Mouse (Mus musculus) left cerebral cortex, postnatal 4 days (tissue): ENCODE measurements around the gene Asb11. TPM values are rescaled to one million over a fixed set of nuclear protein-coding genes. Genes with fewer than 3 reads are reported as not detected.

Source experiments
- DNase-seq: peaks from one replicate; pipeline ENCODE4 v3.0.0-alpha.2; 2022
- intact Hi-C: fragments of 180-260 bp; cut with DNase I; formaldehyde crosslinking; loops from one replicate; pipeline ENCODE4 v1.15.1; 2025
- total RNA-seq, 2 experiments: library from RNA; stranded (reverse); gene quantifications; 2 replicates each; pipeline ENCODE4 v1.2.3; 2021

Asb11 gene
- under 1 TPM in 1 of 2 experiments, not detected in 1; 0.48 TPM for total RNA-seq

DNA sequence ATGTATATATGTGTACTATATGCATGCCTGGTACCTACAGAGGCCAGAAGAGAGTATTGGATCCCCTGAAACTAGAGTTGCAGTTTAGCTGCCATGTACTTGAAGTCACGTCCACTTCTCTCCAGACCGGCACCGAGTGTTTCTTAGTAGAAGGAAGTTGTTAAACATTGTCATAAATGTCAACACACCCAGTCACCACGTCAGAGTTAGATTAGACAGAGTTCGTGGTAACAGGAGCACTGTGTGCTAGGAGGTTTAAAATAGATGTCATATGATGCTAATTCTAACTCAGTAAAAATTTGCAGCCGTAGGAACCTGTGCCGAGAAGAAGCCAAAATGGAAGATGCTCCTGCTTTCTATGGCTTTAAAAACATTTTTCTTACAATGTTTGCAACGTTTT is at the start of gene Asb11:
TSS of gene Asb11 (plus strand) at position 286 of the 400 bp plus-strand sequence.
- intact Hi-C loops = no loop called here

DNA sequence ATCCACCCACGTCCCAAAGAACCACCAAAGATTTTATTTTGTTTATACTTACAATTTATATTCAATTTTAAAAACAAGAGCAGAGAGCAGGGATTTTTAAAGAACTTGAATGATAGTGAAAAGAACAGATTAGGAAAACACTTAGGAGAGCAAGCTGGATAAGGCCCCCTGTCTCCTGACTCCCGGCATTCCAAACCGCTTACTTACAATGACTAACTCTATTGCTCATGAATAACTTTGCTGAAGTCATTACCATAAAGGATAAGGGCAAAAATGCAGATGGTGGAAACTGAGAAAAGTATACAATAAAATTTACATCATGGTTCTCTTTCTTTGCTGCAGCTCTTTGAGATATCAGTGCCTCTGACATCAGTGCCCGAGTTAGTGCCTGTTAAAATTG is 42.7 kb upstream of the Asb11 start:
- DNase-seq = no peak
- intact Hi-C loops = no loop called here

More for the DNA sequence above, at the start of gene Asb11:
- no peak for DNase-seq

DNA sequence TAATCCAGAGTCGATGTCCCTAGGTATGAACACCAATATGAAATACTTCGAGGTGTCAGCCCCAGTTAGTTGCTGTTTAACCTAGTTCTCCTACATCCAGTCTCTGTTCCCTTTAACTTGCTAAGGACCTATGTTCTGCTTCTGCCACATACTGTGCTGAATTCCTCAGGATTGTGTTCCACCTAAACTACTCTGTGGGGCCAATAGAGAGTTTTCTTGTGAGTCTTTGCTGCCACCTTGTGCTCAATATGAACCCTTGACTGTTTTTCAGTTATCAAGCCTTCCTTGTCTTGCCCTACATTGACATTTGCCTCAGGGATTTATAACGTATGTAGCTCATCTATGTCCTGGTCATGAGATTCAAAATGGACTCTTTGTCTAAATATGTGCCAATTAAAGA is 38.3 kb upstream of the Asb11 start:
- intact Hi-C loops = loop anchor here (5.0 kb wide), 1 partner anchor 216 kb away; no protein-coding TSS in a partner anchor
- DNase-seq = no peak

- intact Hi-C loops = no loop called here
- DNase-seq = no peak
Observed at GRCm38 (mm10) chrX:164405080-164405649, 31.6 kb upstream of the Asb11 start.

DNA sequence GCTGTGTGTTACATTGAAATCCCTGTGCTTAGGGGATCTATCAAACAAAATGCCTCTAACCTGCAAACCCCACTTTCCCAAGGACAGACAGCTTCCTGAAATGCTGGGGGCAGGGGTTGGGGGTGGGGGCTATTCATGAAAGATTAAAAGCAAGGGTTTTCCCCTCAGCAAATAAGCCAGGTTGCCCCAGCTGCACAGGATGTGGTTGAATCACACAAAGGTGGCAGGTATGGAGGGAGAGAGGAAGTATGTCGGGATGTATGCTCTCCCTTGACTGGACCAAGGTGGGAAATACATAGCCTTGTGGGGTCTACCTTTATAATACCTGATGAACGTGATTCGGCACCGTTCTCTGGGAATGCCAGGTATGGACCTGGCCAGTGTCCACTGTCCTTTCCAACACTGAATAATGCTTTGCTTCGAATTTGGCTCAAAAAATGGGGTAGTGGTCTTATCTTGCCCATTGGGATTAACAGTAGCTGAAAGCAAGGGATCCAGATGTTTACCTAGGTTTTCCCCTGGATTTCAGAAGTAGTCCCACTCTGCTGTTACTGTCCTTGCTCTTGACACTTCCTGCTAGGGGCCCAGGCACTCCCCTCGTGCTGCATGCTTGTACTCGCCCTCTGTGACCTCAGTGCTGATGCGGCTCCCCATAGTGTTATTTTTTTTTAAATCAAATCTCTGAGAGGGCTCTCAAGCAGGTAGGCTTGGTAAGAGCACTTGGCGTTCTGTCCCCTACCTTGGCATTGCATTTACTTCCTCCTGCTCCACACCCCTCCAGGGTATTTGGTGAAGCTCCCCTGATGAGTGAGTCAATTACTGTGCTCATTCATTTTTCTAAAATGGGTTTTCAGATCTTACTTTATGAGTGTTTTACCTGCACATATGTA is 30.4 kb upstream of the Asb11 start:
- intact Hi-C loops = no loop called here
- no peak for DNase-seq

- intact Hi-C loops = no loop called here
- no peak for DNase-seq
Observed at GRCm38 (mm10) chrX:164408301-164408927, 28.4 kb upstream of the Asb11 start.

- no peak for DNase-seq
- intact Hi-C loops = no loop called here
Observed at GRCm38 (mm10) chrX:164410562-164410961, 26.2 kb upstream of the Asb11 start.

DNA sequence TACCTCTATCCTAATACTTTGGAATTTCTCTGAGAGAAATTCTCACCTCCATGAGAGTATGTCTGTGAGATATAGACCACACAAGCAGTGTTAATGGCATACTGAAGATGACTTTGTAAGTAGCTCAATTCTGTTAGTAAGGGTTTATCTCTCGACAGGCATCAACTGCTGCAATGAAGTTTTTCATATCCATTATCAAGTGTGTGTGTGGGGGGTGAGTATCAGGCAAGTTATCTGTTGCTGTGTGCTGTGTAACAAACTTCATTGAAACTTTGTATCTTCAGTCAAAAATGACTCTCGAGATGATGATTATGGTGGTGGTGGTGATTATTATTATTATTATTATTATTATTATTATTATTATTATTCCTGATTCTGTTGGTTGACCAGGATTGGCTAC is 20.0 kb upstream of the Asb11 start:
- intact Hi-C loops = no loop called here
- no peak for DNase-seq

DNA sequence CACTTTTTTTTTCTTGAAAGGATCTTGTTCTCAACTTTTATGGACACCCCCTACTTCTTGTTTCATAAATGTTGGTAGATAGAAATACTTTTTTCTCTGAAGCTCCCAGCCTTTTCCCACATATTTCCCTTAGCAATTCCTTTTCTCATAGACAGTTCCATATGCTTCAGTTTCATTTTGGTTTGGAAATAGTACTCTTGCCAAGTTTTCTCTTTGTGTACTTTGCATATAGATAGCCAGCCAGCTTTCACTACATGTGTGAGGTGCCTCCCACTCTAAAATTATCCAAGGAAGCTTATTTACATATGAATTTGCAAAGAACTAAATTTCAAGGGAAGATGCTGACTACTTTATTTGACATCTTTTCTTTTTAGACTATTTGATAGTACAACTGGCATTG is 18.8 kb upstream of the Asb11 start:
- no peak for DNase-seq
- intact Hi-C loops = no loop called here

GRCm38 (mm10) chrX:164419471-164419939 is 17.3 kb upstream of the Asb11 start, which contains the start of gene Piga:
TSS of gene Piga (plus strand) at chrX:164419787.
- intact Hi-C loops = no loop called here

GRCm38 (mm10) chrX:164419955-164420354 is 16.8 kb upstream of the Asb11 start:
- no peak for DNase-seq
- intact Hi-C loops = no loop called here

More at GRCm38 (mm10) chrX:164419471-164419939, 17.3 kb upstream of the Asb11 start, which contains the start of gene Piga:
- peak; percentile 91 for DNase-seq

DNA sequence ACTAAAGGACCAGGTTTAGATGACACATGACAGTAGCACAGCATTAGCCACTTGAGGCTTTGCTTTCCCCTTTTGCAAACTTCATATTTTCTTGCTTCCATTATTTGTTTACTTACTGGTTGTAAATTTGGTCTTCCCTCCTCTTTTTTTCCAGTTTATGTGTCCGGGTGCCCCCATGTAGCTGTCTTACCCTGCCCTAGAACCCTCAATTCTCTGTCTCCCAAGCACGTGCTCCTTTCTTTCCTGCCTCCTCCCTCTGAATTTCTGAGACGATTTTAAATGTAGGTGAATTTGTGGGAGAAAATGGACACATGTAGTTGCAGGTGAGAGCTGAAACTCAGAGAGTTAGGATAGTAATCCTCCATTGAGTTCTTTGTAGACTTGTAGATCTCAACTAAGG is 16.3 kb upstream of the Asb11 start:
- DNase-seq = no peak
- intact Hi-C loops = no loop called here

- intact Hi-C loops = no loop called here
- DNase-seq = no peak
Observed at GRCm38 (mm10) chrX:164424821-164425220, 12.0 kb upstream of the Asb11 start.

DNA sequence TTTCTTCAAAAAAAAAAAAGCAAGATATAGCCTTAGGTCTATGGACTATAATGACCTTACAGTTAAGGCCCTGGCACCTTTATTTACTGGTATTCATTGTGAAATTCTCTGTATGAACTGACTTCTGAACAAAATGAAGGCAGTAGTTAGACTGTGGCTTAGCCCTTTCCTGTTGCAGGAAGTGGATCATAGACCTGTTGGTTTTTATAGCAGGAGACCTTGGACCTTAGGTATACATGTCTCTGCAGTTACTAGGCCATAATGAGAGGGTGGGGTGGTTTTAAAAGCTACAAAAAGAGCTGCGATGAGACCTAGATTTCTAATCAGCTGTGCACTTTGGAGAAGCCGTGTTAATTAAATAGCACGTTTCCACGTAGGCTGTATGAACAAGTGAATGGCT is 9.5 kb upstream of the Asb11 start:
- intact Hi-C loops = no loop called here

GRCm38 (mm10) chrX:164428224-164428623 is 8.6 kb upstream of the Asb11 start:
- intact Hi-C loops = no loop called here
- no peak for DNase-seq

More for the DNA sequence above, 9.5 kb upstream of the Asb11 start:
- no peak for DNase-seq

- intact Hi-C loops = no loop called here
- DNase-seq = no peak
Observed at GRCm38 (mm10) chrX:164430621-164431020, 6.2 kb upstream of the Asb11 start.

GRCm38 (mm10) chrX:164431133-164431532 is 5.7 kb upstream of the Asb11 start:
- no peak for DNase-seq

GRCm38 (mm10) chrX:164431541-164431940 is 5.3 kb upstream of the Asb11 start:
- intact Hi-C loops = no loop called here
- no peak for DNase-seq

More at GRCm38 (mm10) chrX:164431133-164431532, 5.7 kb upstream of the Asb11 start:
- intact Hi-C loops = no loop called here

GRCm38 (mm10) chrX:164432682-164433081 is 4.1 kb upstream of the Asb11 start:
- intact Hi-C loops = no loop called here
- no peak for DNase-seq

- no peak for DNase-seq
- intact Hi-C loops = no loop called here
Observed at GRCm38 (mm10) chrX:164439462-164439861, 2.7 kb downstream of the Asb11 start.

GRCm38 (mm10) chrX:164440140-164440539 is 3.3 kb downstream of the Asb11 start:
- no peak for DNase-seq
- intact Hi-C loops = no loop called here
